Mouse (Mus musculus): ENCODE results near the gene Urb2. TPM values are rescaled to one million over a fixed set of nuclear protein-coding genes. Genes with fewer than 3 reads are reported as not detected.

Gene Urb2
- 6.1 and 6.9 TPM in 2 replicates for polyA plus RNA-seq (2016; fragmentation: Nextera tagmentation; extraction: Ambion mirVana)

- H3K4me3 ChIP-seq, result peak within 1 kb of the TSS; percentile 88
- H3K36me3 ChIP-seq, result peaks cover 37% of the 10 kb centered on the region
- peaks cover 45% of the 10 kb centered on the region for H3K4me1 ChIP-seq
- H3K27ac ChIP-seq, result peak within 1 kb of the TSS; percentile 99
- no peaks in the 10 kb centered on the region for H3K9me3 ChIP-seq
- WGBS, result 1% methylated on average over 71 of the region's 74 CpGs
- H3K27me3 ChIP-seq (ENCODE audit: insufficient read depth, poor library complexity, severe bottlenecking), result no peaks in the 10 kb centered on the region
- DNase-seq (ENCODE audit: low spot score), result peak; percentile 94
Observed at GRCm38 (mm10) chr8:124021237-124022227, at the start of gene Urb2, which contains the start of gene Taf5l. Urb2 (plus strand) TSS chr8:124021508. Taf5l (minus strand) TSS chr8:124021397.

DNA sequence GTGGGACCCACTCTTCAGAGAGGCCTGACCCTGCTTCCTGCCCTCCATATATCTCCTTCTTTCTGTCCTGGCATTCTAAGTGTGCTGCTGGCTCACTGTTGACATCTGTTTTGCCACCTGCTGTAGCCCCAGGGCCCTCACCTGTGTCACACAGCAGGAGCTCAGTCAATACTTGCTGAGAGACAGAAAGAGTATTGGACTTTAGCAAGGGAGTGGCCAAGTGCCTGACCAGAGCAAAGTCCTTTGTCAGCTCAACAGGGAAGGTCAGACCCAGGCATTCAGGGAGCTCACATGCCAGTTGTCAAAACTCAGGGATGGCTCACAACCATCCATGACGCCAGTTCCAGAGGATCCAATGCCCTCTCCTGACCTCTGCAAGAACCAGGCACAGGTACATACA, 47.8 kb upstream of the Urb2 start:
- WGBS, result 76% methylated on average over 1 of the region's 1 CpGs

GRCm38 (mm10) chr8:123977499-123977898, 43.8 kb upstream of the Urb2 start:
- Histone ChIP-seq H3K27me3 (ENCODE audit: insufficient read depth, poor library complexity, severe bottlenecking) (no peaks in the 10 kb centered on the region), H3K4me3 (0 out of 2 replicates have a peak overlapping the region, but pooled peaks have one; percentile 33), H3K4me1 (peaks cover 52% of the 10 kb centered on the region), H3K27ac (peak overlapping the region; percentile 79), H3K9me3 (no peaks in the 10 kb centered on the region), H3K36me3 (peaks cover 6% of the 10 kb centered on the region; the same call in 1 of the 2 replicates)
- 80% methylated on average over 4 of the region's 4 CpGs for WGBS
- no peak for DNase-seq (ENCODE audit: low spot score)

More for the DNA sequence above, 47.8 kb upstream of the Urb2 start:
- Histone ChIP-seq H3K36me3 (peaks cover 27% of the 10 kb centered on the region), H3K9me3 (no peaks in the 10 kb centered on the region), H3K4me3 (no peak overlapping the region), H3K27me3 (ENCODE audit: insufficient read depth, poor library complexity, severe bottlenecking) (no peaks in the 10 kb centered on the region), H3K4me1 (peaks cover 24% of the 10 kb centered on the region), H3K27ac (no peak overlapping the region)
- DNase-seq (ENCODE audit: low spot score), result no peak

- peaks cover 54% of the 10 kb centered on the region for H3K4me1 ChIP-seq
- no peak for DNase-seq (ENCODE audit: low spot score)
- 29% methylated on average over 14 of the region's 14 CpGs for WGBS
- H3K27ac ChIP-seq, result peak overlapping the region; percentile 79
- H3K4me3 ChIP-seq, result peak overlapping the region; percentile 33
- H3K27me3 ChIP-seq (ENCODE audit: insufficient read depth, poor library complexity, severe bottlenecking), result no peaks in the 10 kb centered on the region
- H3K9me3 ChIP-seq, result no peaks in the 10 kb centered on the region
- peaks cover 6% of the 10 kb centered on the region; the same call in 1 of the 2 replicates for H3K36me3 ChIP-seq
Observed at GRCm38 (mm10) chr8:123978166-123978838, 43.0 kb upstream of the Urb2 start.

DNA sequence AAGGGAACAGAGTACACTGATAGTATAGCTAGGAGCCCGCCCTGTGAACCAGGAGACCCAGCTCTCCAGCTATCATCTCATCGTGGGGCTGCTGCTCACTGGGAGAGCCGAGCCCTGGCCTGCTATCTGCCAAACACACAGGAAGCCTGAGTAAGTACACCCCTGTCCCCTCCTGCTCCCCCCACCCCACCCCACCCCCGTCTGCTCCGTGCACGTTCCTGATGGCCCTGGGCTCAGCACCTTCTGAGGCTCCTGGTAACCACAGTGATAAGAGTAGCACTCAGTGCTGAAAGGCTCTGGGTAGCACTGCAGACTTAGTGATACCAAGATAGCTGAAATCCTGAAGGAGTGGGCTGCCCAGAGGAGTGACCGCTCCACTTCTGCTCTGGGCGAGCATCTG, 42.4 kb upstream of the Urb2 start:
- Histone ChIP-seq H3K9me3 (no peaks in the 10 kb centered on the region), H3K27me3 (ENCODE audit: insufficient read depth, poor library complexity, severe bottlenecking) (no peaks in the 10 kb centered on the region), H3K36me3 (peaks cover 6% of the 10 kb centered on the region; the same call in 1 of the 2 replicates), H3K4me1 (peaks cover 51% of the 10 kb centered on the region), H3K27ac (peak overlapping the region; percentile 79), H3K4me3 (peak overlapping the region; percentile 33)
- peak; percentile 96 for DNase-seq (ENCODE audit: low spot score)
- 14% methylated on average over 8 of the region's 8 CpGs for WGBS

DNA sequence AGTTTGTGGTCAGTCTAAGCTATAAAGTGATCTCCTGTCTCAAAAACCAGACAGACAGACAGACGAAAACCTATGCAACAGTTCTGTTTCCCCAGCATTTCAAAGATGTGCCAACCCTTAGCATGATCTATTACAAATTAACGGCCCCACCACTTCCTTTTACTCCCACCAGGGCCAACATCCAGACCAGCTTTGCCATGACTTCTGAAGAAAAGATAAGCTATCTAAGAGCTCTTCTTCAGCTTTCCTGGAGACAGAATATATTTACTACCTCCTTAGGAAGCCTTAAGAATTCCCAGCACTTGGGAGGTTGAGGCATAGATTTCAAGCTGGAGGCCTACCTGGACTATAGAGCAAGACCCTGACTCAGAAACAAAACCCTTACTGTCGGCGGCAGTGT, 41.1 kb upstream of the Urb2 start:
- H3K4me1 ChIP-seq, result peaks cover 51% of the 10 kb centered on the region
- DNase-seq (ENCODE audit: low spot score), result no peak
- H3K9me3 ChIP-seq, result no peaks in the 10 kb centered on the region
- H3K4me3 ChIP-seq, result peak overlapping the region; percentile 93
- 48% methylated on average over 4 of the region's 4 CpGs for WGBS
- peak overlapping the region; percentile 79 for H3K27ac ChIP-seq
- no peaks in the 10 kb centered on the region for H3K27me3 ChIP-seq (ENCODE audit: insufficient read depth, poor library complexity, severe bottlenecking)
- H3K36me3 ChIP-seq, result peaks cover under 1% of the 10 kb centered on the region; the same call in 1 of the 2 replicates

- peak overlapping the region; percentile 97; the same call in 1 of the 2 replicates for H3K27ac ChIP-seq
- H3K9me3 ChIP-seq, result no peaks in the 10 kb centered on the region
- H3K27me3 ChIP-seq (ENCODE audit: insufficient read depth, poor library complexity, severe bottlenecking), result no peaks in the 10 kb centered on the region
- peaks cover 51% of the 10 kb centered on the region for H3K4me1 ChIP-seq
- H3K36me3 ChIP-seq, result no peaks in the 10 kb centered on the region
- WGBS, result 47% methylated on average over 4 of the region's 4 CpGs
- no peak for DNase-seq (ENCODE audit: low spot score)
- peak overlapping the region; percentile 93 for H3K4me3 ChIP-seq
Observed at GRCm38 (mm10) chr8:123981674-123982073, 39.6 kb upstream of the Urb2 start.

DNA sequence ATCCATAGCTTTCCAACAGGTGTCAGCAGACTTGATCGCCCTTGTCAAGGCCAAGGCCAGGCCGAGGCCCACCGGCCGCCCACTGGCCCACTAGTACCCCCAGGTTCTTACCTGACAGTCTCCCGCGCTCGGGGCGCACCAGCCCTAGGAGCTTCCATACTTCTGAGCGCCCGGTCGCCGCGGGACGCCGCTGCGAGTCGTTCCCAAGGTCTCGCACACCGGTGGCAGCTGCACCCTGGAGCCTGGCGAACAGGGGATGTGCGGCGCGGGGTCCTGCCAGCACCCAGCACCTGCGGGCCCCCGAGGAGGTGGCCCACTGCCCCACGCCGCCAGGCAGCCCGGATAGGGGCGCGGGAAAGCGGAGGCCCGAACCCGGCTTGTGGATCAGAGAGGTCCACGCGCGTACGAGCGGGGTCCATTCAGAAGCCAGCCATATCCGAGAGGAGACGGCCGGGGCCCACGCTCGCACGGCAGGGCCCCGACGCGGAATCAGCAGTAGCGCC, 39.0 kb upstream of the Urb2 start:
- H3K4me1 ChIP-seq, result peaks cover 51% of the 10 kb centered on the region
- peak overlapping the region; percentile 97 for H3K27ac ChIP-seq
- H3K4me3 ChIP-seq, result peak overlapping the region; percentile 93
- H3K36me3 ChIP-seq, result no peaks in the 10 kb centered on the region
- 1% methylated on average over 48 of the region's 48 CpGs for WGBS
- H3K27me3 ChIP-seq (ENCODE audit: insufficient read depth, poor library complexity, severe bottlenecking), result no peaks in the 10 kb centered on the region
- H3K9me3 ChIP-seq, result no peaks in the 10 kb centered on the region
- no peak for DNase-seq (ENCODE audit: low spot score)

DNA sequence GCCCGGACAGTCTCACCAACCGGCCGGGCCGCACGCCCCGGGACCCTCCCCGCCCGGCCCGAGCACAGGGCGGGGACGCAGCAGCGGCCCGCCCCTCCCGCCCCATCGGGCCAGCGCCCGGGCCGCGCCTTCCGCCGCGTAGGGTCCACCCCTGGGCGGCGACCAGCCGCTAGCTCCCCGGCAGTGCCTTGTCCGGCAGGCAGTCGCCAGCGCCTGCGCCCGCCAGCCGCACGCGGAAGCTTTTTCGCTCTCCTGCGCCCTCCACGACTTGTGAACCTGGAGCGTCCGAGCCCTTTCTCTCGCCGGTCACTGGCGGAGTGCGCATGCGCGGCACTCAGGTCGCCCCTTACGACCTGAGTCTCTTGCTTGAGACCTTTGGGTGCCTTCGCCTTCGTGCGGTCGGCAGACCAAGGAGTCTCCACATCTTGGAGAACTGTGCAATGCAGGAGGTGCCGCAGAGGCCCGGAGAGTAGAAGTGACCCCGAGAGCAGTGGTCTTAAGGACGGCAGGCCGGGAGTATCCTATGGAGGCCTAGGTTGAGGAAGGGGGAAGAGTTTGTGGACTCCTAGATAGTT, 38.4 kb upstream of the Urb2 start, which contains the start of gene Abcb10:
Abcb10 (minus strand) TSS at position 297 of the 575 bp plus-strand sequence.
- peak; percentile 97 for DNase-seq (ENCODE audit: low spot score)
- Histone ChIP-seq H3K4me3 (peak within 1 kb of the TSS; percentile 93), H3K36me3 (no peaks in the 10 kb centered on the region), H3K27ac (peak within 1 kb of the TSS; percentile 97), H3K9me3 (no peaks in the 10 kb centered on the region), H3K27me3 (ENCODE audit: insufficient read depth, poor library complexity, severe bottlenecking) (no peaks in the 10 kb centered on the region), H3K4me1 (peaks cover 47% of the 10 kb centered on the region)
- under 1% methylated on average over 56 of the region's 56 CpGs for WGBS

DNA sequence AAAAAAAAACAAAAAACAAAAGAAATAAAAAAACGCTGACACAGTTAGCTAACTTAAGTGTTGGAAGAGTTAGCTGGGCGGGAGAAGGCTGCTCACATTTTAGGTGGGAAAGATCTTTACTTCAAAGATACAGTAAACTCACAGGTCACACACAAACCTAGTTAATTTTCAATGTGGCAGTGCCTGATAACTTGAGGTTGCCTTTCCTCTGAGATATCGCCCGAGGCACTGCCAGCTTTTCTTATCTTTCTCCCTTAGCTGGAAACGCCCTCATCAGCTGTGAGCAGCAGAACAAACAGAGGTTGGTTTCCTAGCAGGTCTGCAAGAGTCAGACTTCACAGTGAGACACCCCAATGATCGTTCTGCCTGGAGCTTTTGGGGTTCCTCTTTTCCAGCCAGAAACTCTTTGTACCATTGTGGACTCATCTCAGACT, 32.7 kb upstream of the Urb2 start:
- Histone ChIP-seq H3K27me3 (ENCODE audit: insufficient read depth, poor library complexity, severe bottlenecking) (no peaks in the 10 kb centered on the region), H3K4me1 (peaks cover 23% of the 10 kb centered on the region), H3K36me3 (peaks cover 2% of the 10 kb centered on the region; the same call in 1 of the 2 replicates), H3K9me3 (no peaks in the 10 kb centered on the region), H3K27ac (peak overlapping the region; percentile 82), H3K4me3 (peak overlapping the region; percentile 30)
- 21% methylated on average over 6 of the region's 6 CpGs for WGBS
- peak; percentile 94 for DNase-seq (ENCODE audit: low spot score)

GRCm38 (mm10) chr8:123989128-123989527, 32.2 kb upstream of the Urb2 start:
- no peaks in the 10 kb centered on the region for H3K9me3 ChIP-seq
- peak overlapping the region; percentile 82 for H3K27ac ChIP-seq
- 13% methylated on average over 7 of the region's 7 CpGs for WGBS
- no peaks in the 10 kb centered on the region for H3K27me3 ChIP-seq (ENCODE audit: insufficient read depth, poor library complexity, severe bottlenecking)
- DNase-seq (ENCODE audit: low spot score), result peak; percentile 79
- H3K4me3 ChIP-seq, result peak overlapping the region; percentile 30
- peaks cover 7% of the 10 kb centered on the region; the same call in 1 of the 2 replicates for H3K36me3 ChIP-seq
- H3K4me1 ChIP-seq, result peaks cover 23% of the 10 kb centered on the region

All from heart, embryonic 10.5 days (tissue).